Mouse (Mus musculus) cortical plate, adult 2 months (tissue): Measurements from ENCODE around the gene Scn8a. TPM values are rescaled to one million over a fixed set of nuclear protein-coding genes. Genes with fewer than 3 reads are reported as not detected.

ENCODE experiments used
- H3K27ac ChIP-seq: fragments of 200-500 bp; 2 replicates; pipeline ENCODE4 v1.5.1; 2012; ENCODE audit warnings: low read length, control low read depth, inconsistent platforms; ENCODE audit not compliant: insufficient read depth
- H3K4me1 ChIP-seq: fragments of 200-500 bp; 2 replicates; pipeline ENCODE4 v1.6.1; 2011; ENCODE audit warnings: low read length; ENCODE audit not compliant: control insufficient read depth, insufficient read depth
- H3K4me3 ChIP-seq: fragments of 200-500 bp; 2 replicates; pipeline ENCODE4 v1.5.1; 2011; ENCODE audit warnings: mild to moderate bottlenecking, low read length, control low read depth; ENCODE audit not compliant: insufficient read depth
- CTCF ChIP-seq: fragments of 200-500 bp; IDR thresholded peaks from 2 replicates; pipeline ENCODE4 v1.5.1; 2011; ENCODE audit warnings: mild to moderate bottlenecking, control low read depth, low read length; ENCODE audit not compliant: insufficient read depth; ENCODE audit errors: extremely low read depth
- POLR2A ChIP-seq: fragments of 200-500 bp; IDR thresholded peaks from 2 replicates; pipeline ENCODE4 v1.6.1; 2011; ENCODE audit warnings: mild to moderate bottlenecking, low read length, control low read depth; ENCODE audit not compliant: insufficient read depth; ENCODE audit errors: extremely low read depth
- polyA plus RNA-seq: library from polyadenylated mRNA; depleted of rRNA; stranded (reverse); fragments of >200 nt; gene quantifications from 2 replicates; pipeline ENCODE4 v1.2.3, GENCODE M21; 2012

The Scn8a gene
- polyA plus RNA-seq, 1 experiment: 111 TPM

GRCm38 (mm10) chr15:101080031-101080520 lies 210.4 kb downstream of the Scn8a start:
- no peak overlapping the region for H3K4me3 ChIP-seq
- H3K27ac ChIP-seq: no peak overlapping the region
- no peak for TF ChIP-seq POLR2A
- TF ChIP-seq CTCF: no peak
- no peaks in the 10 kb centered on the region for H3K4me1 ChIP-seq

- Histone ChIP-seq H3K4me3 (no peak overlapping the region), H3K4me1 (no peaks in the 10 kb centered on the region), H3K27ac (no peak overlapping the region)
- no peak for TF ChIP-seq CTCF
- TF ChIP-seq POLR2A: no peak
These were observed 211.4 kb downstream of the Scn8a start for GRCm38 (mm10) chr15:101081035-101081548.

DNA sequence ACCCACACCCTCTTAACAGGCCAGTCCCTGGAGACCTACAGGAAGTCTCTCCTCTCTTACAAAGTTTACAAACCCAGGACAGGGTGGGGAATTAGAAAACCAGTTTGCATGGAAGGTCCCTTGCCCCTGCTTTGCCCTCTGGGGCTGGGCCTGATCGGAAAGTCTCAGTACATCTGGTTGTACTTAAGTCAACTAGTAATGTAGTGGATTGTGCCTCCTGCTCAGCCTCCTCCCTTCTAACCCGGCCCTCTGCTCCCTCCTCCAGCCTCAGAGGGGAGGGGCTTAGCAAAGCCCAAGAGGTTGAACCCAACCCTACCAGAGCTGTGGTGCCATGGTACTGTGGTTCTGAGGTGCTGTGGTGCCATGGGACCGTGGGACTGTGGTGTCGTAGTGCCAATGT lies 212.6 kb downstream of the Scn8a start:
- Histone ChIP-seq H3K4me1 (no peaks in the 10 kb centered on the region), H3K27ac (no peak overlapping the region), H3K4me3 (no peak overlapping the region)
- TF ChIP-seq POLR2A (no peak), CTCF (no peak)

- H3K4me3 ChIP-seq: no peak overlapping the region
- TF ChIP-seq POLR2A (no peak), CTCF (no peak)
- H3K27ac ChIP-seq: no peak overlapping the region
- H3K4me1 ChIP-seq: no peaks in the 10 kb centered on the region; the same call in 1 of the 2 replicates
These were observed 214.8 kb downstream of the Scn8a start for GRCm38 (mm10) chr15:101084499-101084898.

- Histone ChIP-seq H3K27ac (no peak overlapping the region), H3K4me1 (no peaks in the 10 kb centered on the region; the same call in 1 of the 2 replicates)
- TF ChIP-seq CTCF: no peak
- TF ChIP-seq POLR2A: no peak
These were observed 216.8 kb downstream of the Scn8a start for GRCm38 (mm10) chr15:101086451-101086850.

GRCm38 (mm10) chr15:101086956-101087355 lies 217.3 kb downstream of the Scn8a start:
- TF ChIP-seq CTCF: no peak
- TF ChIP-seq POLR2A: no peak
- no peaks in the 10 kb centered on the region; the same call in 1 of the 2 replicates for H3K4me1 ChIP-seq
- H3K4me3 ChIP-seq: no peak overlapping the region
- H3K27ac ChIP-seq: no peak overlapping the region

More at GRCm38 (mm10) chr15:101086451-101086850, 216.8 kb downstream of the Scn8a start:
- no peak overlapping the region for H3K4me3 ChIP-seq

DNA sequence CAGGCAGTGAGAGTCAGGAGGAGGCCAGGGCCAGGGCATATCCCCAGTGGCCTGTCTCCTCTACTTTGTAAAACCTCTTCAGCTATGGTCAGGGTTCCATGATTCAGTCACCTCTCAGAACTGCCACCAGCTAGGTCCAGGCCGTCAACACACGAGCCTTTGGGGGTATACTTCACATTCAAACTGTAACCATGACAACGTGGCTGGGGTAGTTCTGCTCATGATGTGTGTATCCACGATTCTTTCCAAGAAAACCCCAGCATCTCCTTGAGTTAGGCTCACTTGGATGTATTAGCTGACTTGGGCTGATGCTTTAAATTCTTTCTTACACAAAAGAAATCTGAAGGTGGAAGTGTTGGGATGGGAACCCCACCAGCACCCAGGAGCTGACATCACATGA lies 218.6 kb downstream of the Scn8a start:
- TF ChIP-seq POLR2A: no peak
- TF ChIP-seq CTCF: no peak
- no peaks in the 10 kb centered on the region; the same call in 1 of the 2 replicates for H3K4me1 ChIP-seq
- H3K4me3 ChIP-seq: no peak overlapping the region
- H3K27ac ChIP-seq: no peak overlapping the region

GRCm38 (mm10) chr15:101091551-101091950 lies 221.9 kb downstream of the Scn8a start:
- TF ChIP-seq POLR2A (no peak), CTCF (no peak)
- Histone ChIP-seq H3K27ac (no peak overlapping the region), H3K4me3 (no peak overlapping the region)

DNA sequence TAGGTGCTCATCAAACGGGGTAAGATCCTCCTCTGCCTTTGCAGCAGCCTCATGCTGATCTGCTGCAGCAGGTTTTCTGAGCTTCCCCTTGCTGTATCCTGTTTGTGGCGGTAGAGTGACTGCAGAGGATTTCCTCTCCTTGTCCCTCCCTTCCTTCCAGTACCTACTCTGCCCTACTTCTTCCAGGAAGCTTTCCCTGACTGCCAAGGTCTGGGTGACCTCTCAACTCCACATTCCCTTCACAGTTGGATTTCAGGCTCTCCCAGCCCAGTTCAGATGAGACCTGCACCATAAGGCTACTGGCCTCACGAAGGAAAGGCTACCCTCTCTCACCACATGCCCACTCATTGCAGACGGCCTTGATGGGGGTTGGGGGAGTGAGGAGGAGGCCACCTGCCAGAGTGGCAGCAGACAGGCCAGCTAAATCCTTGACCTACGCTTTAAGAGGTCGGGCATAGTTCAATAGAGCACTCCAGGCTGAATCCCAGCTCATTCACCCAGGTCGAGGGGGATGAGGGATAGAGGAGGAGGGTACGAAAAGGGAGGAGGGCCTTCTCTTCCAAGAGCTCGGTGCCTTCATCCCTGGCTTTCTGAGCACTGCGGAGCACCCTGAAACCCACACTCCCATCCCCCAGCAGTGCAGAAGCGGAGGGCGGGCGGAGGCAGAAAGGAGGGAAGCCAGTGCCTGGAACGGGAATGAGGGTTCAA lies 222.6 kb downstream of the Scn8a start:
- Histone ChIP-seq H3K27ac (no peak overlapping the region), H3K4me1 (no peaks in the 10 kb centered on the region; the same call in 1 of the 2 replicates), H3K4me3 (no peak overlapping the region)
- TF ChIP-seq POLR2A: no peak
- TF ChIP-seq CTCF: no peak

More at GRCm38 (mm10) chr15:101091551-101091950, 221.9 kb downstream of the Scn8a start:
- no peaks in the 10 kb centered on the region; the same call in 1 of the 2 replicates for H3K4me1 ChIP-seq

DNA sequence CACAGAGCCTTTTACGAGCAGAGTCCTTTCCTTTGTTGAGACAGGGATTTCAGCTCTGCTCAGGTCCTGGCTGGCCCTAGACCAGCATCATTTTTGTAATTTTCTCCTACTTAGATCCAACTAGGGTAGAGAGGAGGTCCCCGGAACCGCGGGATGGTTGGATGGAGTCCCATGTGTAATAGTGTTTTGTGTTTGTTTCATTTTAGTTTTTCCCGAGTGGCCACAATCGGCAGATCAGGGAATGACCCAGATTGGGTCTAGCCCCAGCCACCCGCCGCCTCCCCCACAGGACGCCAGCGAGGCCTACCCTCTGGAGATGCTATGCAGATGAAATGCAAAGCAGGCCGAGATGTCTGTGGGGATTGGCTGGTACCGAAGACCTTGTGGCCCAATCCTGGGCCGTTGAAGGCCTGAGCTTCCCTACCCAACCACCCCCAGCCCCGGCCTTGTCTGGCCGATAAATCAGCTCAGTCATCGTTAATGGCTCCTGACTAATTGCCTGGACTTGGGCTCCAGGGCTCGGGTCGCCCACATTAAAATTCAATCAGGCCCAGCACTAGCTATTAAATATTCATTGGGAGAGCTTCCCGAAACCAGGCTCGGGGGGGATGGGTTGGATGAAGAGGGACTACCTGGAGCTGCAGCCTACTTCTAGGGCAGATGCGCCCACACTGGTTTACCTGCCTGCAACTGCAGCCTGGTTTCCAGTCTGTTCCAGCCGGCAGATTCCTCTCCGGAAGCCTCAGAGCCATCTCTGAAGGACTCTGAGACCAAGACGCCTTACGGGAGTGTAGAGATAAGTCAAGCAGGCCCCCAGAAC lies 223.4 kb downstream of the Scn8a start:
- TF ChIP-seq CTCF (no peak), POLR2A (no peak)
- no peak overlapping the region for H3K27ac ChIP-seq
- no peak overlapping the region for H3K4me3 ChIP-seq
- H3K4me1 ChIP-seq: no peaks in the 10 kb centered on the region; the same call in 1 of the 2 replicates
